Mouse (Mus musculus): ENCODE measurements around the gene Vmn1r60.
"Not testable (repeated sequence)": the region's sequence is repeated elsewhere in the genome, so short reads cannot be mapped to it uniquely, and the experiment has no call there.

Vmn1r60 gene

DNA sequence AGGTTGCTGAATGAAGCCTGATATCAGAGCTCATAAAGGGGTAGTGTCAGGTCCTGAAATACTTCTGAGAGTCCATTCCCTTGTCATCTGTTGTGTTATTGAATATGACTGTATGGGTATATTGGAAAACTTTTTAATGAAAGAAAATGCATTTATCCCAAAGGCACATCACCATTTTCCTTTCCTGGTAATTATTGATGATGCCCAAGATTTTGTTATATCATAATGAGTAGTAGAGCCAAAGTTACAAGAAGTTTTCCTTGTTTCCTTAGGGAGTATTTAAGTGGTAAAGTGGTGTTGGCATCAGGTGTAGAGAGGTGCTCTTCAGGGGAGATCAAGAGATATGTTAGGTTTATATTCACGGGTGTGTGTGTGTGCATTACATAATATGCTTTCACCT, at the start of gene Vmn1r60:
Vmn1r60 (minus strand) TSS at position 101 of the 400 bp plus-strand sequence.
- not testable (repeated sequence) for DNase-seq (ENCODE audit: extremely low spot score)

DNA sequence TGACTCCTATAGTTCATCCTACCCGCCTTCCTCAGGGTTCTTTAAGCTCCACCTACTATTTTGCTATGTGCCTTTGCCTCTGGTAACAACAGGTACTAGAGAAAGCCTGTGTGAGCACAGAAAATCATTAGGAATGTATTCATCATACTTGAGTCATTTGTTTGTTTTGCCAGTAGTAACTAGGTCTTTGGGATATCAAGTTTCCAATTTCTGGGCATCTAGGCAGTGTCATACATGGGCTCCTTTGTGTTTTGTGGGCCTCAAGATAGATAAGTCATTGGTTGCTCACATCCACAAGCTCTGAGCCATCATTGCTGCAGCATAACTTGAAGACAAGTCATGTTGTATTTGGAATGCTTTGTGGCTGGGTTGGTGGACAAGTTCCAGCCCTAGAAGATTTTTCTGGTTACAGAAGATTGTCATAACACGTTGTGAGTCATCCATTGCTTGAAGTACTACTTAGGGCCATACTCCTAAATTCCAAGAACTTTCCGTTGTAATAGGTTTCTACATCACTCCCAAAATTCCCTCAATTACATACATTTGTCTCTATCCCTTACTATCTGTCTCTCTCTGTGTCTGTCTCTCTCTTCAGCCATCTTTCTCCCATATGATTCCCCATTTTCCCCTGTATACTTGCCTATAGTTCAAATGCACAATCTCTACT, 6.2 kb downstream of the Vmn1r60 start:
- not testable (repeated sequence) for DNase-seq (ENCODE audit: extremely low spot score)

DNA sequence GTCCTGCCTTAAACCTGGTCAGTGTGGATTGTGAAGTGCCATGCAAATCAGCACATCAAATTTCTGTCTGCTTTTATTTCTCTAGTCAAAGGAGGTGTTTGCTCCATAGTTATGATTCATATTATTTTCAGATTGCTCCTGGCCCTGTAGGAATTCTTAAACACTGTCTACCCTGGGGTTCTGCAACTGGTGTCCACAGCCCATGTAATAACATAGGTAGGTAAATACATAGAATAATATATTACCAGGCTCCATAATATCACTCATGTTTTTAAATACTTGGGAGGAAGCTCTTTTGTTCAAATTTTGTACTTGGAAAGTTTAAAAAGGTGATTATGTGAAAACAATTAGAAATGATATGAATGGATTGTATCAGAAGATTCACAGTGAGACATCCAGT, 53.3 kb downstream of the Vmn1r60 start, which contains the start of gene Vmn2r28:
Vmn2r28 (minus strand) TSS at position 101 of the 400 bp plus-strand sequence.
- DNase-seq (ENCODE audit: extremely low spot score) = not testable (repeated sequence)
